Mouse (Mus musculus) limb, embryonic 10.5 days (tissue): ENCODE data around the gene 9030612E09Rik. TPM values are rescaled to one million over a fixed set of nuclear protein-coding genes. Genes with fewer than 3 reads are reported as not detected.

Experiments used
- DNase-seq: peaks from one replicate; pipeline ENCODE4 v3.0.0-alpha.2; 2017; ENCODE audit warnings: low spot score
- H3K27ac ChIP-seq: fragments of 300-500 bp; sonication (generic); 2 replicates; pipeline ENCODE4 v1.5.1; 2016; ENCODE audit warnings: mild to moderate bottlenecking
- H3K27me3 ChIP-seq: fragments of 300-500 bp; sonication (generic); 2 replicates; pipeline ENCODE4 v1.6.1; 2016; ENCODE audit warnings: low read depth, mild to moderate bottlenecking; ENCODE audit not compliant: poor library complexity, severe bottlenecking
- H3K36me3 ChIP-seq: fragments of 300-500 bp; sonication (generic); 2 replicates; pipeline ENCODE4 v1.6.1; 2016; ENCODE audit warnings: mild to moderate bottlenecking, moderate library complexity
- H3K4me1 ChIP-seq: fragments of 300-500 bp; sonication (generic); 2 replicates; pipeline ENCODE4 v1.6.1; 2016
- H3K4me3 ChIP-seq: fragments of 300-500 bp; sonication (generic); 2 replicates; pipeline ENCODE4 v1.5.1; 2016; ENCODE audit warnings: mild to moderate bottlenecking, moderate library complexity
- H3K9me3 ChIP-seq: fragments of 300-500 bp; sonication (generic); replicated peaks from 2 replicates; pipeline ENCODE4 v1.6.1; 2016; ENCODE audit warnings: mild to moderate bottlenecking
- whole genome bisulfite sequencing: fragments of 180-500 bp; shearing (Covaris S2); methylation state at CpG from one replicate; pipeline ENCODE4 v1.1.7; 2016; 5-methylcytosine and 5-hydroxymethylcytosine counted together
- polyA plus RNA-seq: library from polyadenylated mRNA; unstranded; fragments of >200 nt; fragmentation: Nextera tagmentation; extraction: Ambion mirVana; gene quantifications from 2 replicates; pipeline ENCODE4 v1.2.1, GENCODE M21; 2016

The 9030612E09Rik gene
- 0.30 and 0.83 TPM in 2 replicates for polyA plus RNA-seq

- peak; percentile 80 for DNase-seq
- H3K36me3 ChIP-seq, result no peaks in the 10 kb centered on the region
- peaks cover 65% of the 10 kb centered on the region for H3K27me3 ChIP-seq
- H3K4me3 ChIP-seq, result peak within 1 kb of the TSS; percentile 81
- H3K4me1 ChIP-seq, result peaks cover 46% of the 10 kb centered on the region
- H3K27ac ChIP-seq, result peak within 1 kb of the TSS; percentile 90
- no peaks in the 10 kb centered on the region for H3K9me3 ChIP-seq
- WGBS, result under 1% methylated on average over 84 of the region's 91 CpGs
Observed at GRCm38 (mm10) chr10:43174326-43175155, at the start of gene 9030612E09Rik, which contains the start of gene Sobp. TSS of gene 9030612E09Rik (plus strand) at chr10:43174704. TSS of gene Sobp (minus strand) at chr10:43174530.

- DNase-seq, result no peak
- peaks cover 41% of the 10 kb centered on the region for H3K4me1 ChIP-seq
- H3K4me3 ChIP-seq, result no peak overlapping the region
- WGBS, result 75% methylated on average over 3 of the region's 3 CpGs
- H3K9me3 ChIP-seq, result no peaks in the 10 kb centered on the region
- H3K36me3 ChIP-seq, result no peaks in the 10 kb centered on the region
- H3K27ac ChIP-seq, result no peak overlapping the region
- H3K27me3 ChIP-seq, result no peaks in the 10 kb centered on the region
Observed at GRCm38 (mm10) chr10:43128750-43129149, 45.8 kb upstream of the 9030612E09Rik start.

DNA sequence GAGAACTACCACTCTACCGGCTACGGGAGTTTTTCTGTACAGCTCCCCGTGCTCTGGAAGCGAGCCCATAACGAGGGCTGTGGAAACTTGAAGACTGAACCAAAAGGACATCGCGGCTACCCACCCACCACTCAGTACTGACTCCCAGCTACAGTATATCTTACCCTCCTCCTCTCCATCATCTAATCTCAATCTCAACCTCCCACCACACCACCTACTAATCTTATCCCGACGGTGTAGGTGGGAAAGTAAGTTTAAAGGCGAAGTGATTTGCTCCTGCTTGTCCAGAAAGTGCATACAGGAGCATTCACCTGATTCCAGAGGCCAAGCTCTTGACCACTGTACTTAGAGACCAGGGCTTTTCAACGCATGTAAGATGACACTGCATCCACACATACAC, 40.5 kb upstream of the 9030612E09Rik start:
- no peak for DNase-seq
- no peak overlapping the region for H3K4me3 ChIP-seq
- WGBS, result 87% methylated on average over 11 of the region's 11 CpGs
- no peaks in the 10 kb centered on the region for H3K9me3 ChIP-seq
- H3K4me1 ChIP-seq, result peaks cover 8% of the 10 kb centered on the region; the same call in 1 of the 2 replicates
- H3K36me3 ChIP-seq, result no peaks in the 10 kb centered on the region
- H3K27ac ChIP-seq, result no peak overlapping the region
- H3K27me3 ChIP-seq, result no peaks in the 10 kb centered on the region

- H3K4me3 ChIP-seq, result no peak overlapping the region
- no peaks in the 10 kb centered on the region for H3K27me3 ChIP-seq
- H3K27ac ChIP-seq, result no peak overlapping the region
- DNase-seq, result no peak
- no peaks in the 10 kb centered on the region for H3K4me1 ChIP-seq
- no peaks in the 10 kb centered on the region for H3K9me3 ChIP-seq
- 91% methylated on average over 9 of the region's 9 CpGs for WGBS
- no peaks in the 10 kb centered on the region for H3K36me3 ChIP-seq
Observed at GRCm38 (mm10) chr10:43143173-43143572, 31.3 kb upstream of the 9030612E09Rik start.

GRCm38 (mm10) chr10:43148456-43148855, 26.0 kb upstream of the 9030612E09Rik start:
- H3K27ac ChIP-seq, result no peak overlapping the region
- H3K4me3 ChIP-seq, result no peak overlapping the region
- no peak for DNase-seq
- H3K4me1 ChIP-seq, result 0 out of 2 replicates have a peak, but pooled peaks cover under 1% of the 10 kb centered on the region
- no peaks in the 10 kb centered on the region for H3K27me3 ChIP-seq
- H3K9me3 ChIP-seq, result no peaks in the 10 kb centered on the region
- 94% methylated on average over 11 of the region's 11 CpGs for WGBS
- no peaks in the 10 kb centered on the region for H3K36me3 ChIP-seq

- H3K9me3 ChIP-seq, result no peaks in the 10 kb centered on the region
- DNase-seq, result no peak
- no peaks in the 10 kb centered on the region for H3K36me3 ChIP-seq
- no peaks in the 10 kb centered on the region for H3K27me3 ChIP-seq
- no peak overlapping the region for H3K4me3 ChIP-seq
- H3K27ac ChIP-seq, result no peak overlapping the region
- peaks cover 23% of the 10 kb centered on the region for H3K4me1 ChIP-seq
- WGBS, result 89% methylated on average over 8 of the region's 8 CpGs
Observed at GRCm38 (mm10) chr10:43152643-43153042, 21.9 kb upstream of the 9030612E09Rik start.

DNA sequence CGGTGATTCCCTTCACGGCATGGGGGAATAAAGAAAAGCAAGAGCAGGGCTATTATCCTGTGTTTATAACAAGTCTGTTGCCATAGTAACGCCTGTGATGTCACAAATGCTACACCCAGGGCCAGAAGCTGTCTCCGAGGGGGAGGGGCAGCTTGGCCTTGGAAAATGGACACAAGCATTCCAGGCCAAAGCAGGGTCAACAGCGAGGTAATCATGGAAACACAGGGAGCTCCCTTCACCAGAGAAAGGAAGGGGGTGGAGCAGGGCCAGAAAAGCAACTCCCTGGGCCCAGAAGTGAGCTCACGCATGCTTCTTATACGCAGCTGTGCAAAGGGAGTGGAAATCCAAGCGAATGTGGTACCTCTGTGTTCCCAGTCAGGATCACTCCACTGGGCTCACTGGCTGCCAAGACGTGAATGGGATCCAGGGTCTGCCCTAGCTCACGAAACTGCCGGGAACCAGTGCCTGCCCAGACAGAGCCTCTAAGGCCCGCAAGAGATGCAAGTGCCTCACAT, 19.4 kb upstream of the 9030612E09Rik start:
- peak; percentile 67 for DNase-seq
- H3K4me3 ChIP-seq, result no peak overlapping the region
- no peaks in the 10 kb centered on the region for H3K9me3 ChIP-seq
- peak overlapping the region; percentile 72 for H3K27ac ChIP-seq
- WGBS, result 32% methylated on average over 12 of the region's 12 CpGs
- no peaks in the 10 kb centered on the region for H3K27me3 ChIP-seq
- H3K36me3 ChIP-seq, result 0 out of 2 replicates have a peak, but pooled peaks cover 2% of the 10 kb centered on the region
- peaks cover 23% of the 10 kb centered on the region for H3K4me1 ChIP-seq

DNA sequence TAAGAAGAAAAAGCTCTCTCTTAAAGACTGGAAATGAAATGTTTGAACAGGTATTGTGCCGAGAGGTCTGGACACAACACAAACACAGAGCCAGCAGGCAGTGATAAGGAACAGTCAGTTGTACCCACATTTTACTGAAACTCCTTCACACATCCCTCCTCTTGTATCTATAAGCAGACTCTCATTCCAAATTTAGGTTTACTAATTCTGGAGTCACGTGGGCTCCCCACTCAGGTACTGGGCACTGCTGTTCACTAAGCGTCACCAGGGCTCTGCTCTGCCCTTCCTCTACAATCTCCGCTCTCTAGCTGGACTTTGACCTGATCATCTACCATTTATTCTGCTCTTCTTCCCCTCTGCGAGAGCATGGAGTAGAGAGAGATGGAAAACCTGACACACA, 15.6 kb upstream of the 9030612E09Rik start:
- peaks cover 6% of the 10 kb centered on the region; the same call in 1 of the 2 replicates for H3K36me3 ChIP-seq
- peaks cover 23% of the 10 kb centered on the region for H3K4me1 ChIP-seq
- H3K27me3 ChIP-seq, result no peaks in the 10 kb centered on the region
- no peak overlapping the region for H3K27ac ChIP-seq
- DNase-seq, result no peak
- no peak overlapping the region for H3K4me3 ChIP-seq
- WGBS, result 86% methylated on average over 5 of the region's 5 CpGs
- no peaks in the 10 kb centered on the region for H3K9me3 ChIP-seq

DNA sequence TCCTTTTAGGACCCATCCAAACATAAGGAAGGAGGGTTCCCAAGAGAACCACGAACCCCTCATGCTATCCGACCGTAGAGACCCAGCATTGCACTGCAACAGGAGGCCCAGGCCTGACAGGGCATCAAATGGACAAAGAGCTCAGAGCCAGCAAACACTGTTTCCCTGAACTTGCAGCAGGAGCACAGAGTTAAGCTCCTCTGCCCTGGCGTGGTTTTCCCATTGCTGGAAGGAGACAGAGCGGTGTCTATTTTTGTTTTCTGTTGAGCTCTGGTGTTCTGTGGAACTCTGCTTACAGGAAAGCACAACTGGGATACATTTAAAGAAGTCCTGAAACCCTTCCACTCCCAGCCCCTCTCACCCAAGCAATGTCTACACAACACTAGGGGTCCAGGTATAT, 15.2 kb upstream of the 9030612E09Rik start:
- Histone ChIP-seq H3K4me3 (no peak overlapping the region), H3K9me3 (no peaks in the 10 kb centered on the region), H3K36me3 (peaks cover 6% of the 10 kb centered on the region; the same call in 1 of the 2 replicates), H3K27me3 (no peaks in the 10 kb centered on the region), H3K4me1 (peaks cover 19% of the 10 kb centered on the region), H3K27ac (no peak overlapping the region)
- WGBS, result 89% methylated on average over 5 of the region's 5 CpGs
- DNase-seq, result no peak

DNA sequence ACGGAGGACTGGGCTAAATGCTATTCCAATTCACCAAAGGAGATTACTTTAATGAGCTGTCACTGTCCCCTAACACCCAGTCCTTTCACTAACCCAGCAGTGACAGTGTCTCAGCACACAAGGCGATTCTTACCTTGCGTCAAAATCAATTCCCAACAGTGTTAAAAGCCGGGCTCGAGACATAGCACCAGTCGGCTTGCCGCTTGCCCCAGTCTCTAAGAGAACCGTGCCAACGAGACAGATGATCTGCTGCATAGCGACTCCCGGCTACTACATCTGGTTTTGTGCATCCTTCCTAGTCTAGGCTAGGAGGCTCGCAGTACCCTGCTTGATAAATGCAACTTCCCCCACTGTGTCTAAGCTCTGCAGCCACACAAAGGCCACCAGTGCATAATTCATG, 12.2 kb upstream of the 9030612E09Rik start:
- WGBS, result 75% methylated on average over 12 of the region's 12 CpGs
- H3K4me3 ChIP-seq, result no peak overlapping the region
- H3K27ac ChIP-seq, result no peak overlapping the region
- peaks cover 6% of the 10 kb centered on the region for H3K4me1 ChIP-seq
- no peaks in the 10 kb centered on the region for H3K9me3 ChIP-seq
- no peaks in the 10 kb centered on the region for H3K27me3 ChIP-seq
- H3K36me3 ChIP-seq, result peaks cover 6% of the 10 kb centered on the region; the same call in 1 of the 2 replicates
- DNase-seq, result no peak

GRCm38 (mm10) chr10:43164406-43164805, 10.1 kb upstream of the 9030612E09Rik start:
- Histone ChIP-seq H3K36me3 (peaks cover 4% of the 10 kb centered on the region; the same call in 1 of the 2 replicates), H3K9me3 (no peaks in the 10 kb centered on the region), H3K27me3 (0 out of 2 replicates have a peak, but pooled peaks cover 6% of the 10 kb centered on the region), H3K4me1 (peaks cover 18% of the 10 kb centered on the region), H3K4me3 (no peak overlapping the region), H3K27ac (no peak overlapping the region)
- 98% methylated on average over 2 of the region's 2 CpGs for WGBS
- no peak for DNase-seq

DNA sequence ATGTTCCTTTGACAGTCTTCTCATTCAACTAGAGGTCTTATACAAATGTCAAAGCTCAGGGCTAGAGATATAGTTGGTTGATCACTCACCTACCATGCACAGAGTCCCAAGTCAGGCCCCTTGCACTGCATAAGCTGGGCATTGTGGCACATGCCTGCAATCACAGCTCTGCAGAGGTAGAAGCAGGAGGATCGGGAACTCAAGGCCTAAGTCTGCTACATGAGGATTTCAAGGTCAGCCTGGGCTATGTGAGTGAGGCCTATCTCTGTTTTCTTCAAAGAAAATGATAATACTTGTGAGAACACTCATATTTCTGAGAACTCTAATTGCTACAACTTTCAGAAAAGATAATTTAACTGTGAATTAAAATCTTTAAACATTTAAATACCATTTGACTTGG, 8.4 kb upstream of the 9030612E09Rik start:
- WGBS, result 97% methylated on average over 1 of the region's 1 CpGs
- DNase-seq, result no peak
- H3K4me3 ChIP-seq, result no peak overlapping the region
- H3K9me3 ChIP-seq, result no peaks in the 10 kb centered on the region
- peaks cover 28% of the 10 kb centered on the region for H3K4me1 ChIP-seq
- H3K36me3 ChIP-seq, result peaks cover 4% of the 10 kb centered on the region; the same call in 1 of the 2 replicates
- no peak overlapping the region for H3K27ac ChIP-seq
- H3K27me3 ChIP-seq, result peaks cover 10% of the 10 kb centered on the region; the same call in 1 of the 2 replicates

GRCm38 (mm10) chr10:43166817-43167216, 7.7 kb upstream of the 9030612E09Rik start:
- no peak for DNase-seq
- peaks cover 35% of the 10 kb centered on the region for H3K4me1 ChIP-seq
- peaks cover 11% of the 10 kb centered on the region for H3K27me3 ChIP-seq
- peaks cover 4% of the 10 kb centered on the region; the same call in 1 of the 2 replicates for H3K36me3 ChIP-seq
- no peak overlapping the region for H3K27ac ChIP-seq
- 95% methylated on average over 3 of the region's 3 CpGs for WGBS
- H3K9me3 ChIP-seq, result no peaks in the 10 kb centered on the region
- no peak overlapping the region for H3K4me3 ChIP-seq
